Mouse (Mus musculus): Measurements from ENCODE around the gene Pcgf2.

DNA sequence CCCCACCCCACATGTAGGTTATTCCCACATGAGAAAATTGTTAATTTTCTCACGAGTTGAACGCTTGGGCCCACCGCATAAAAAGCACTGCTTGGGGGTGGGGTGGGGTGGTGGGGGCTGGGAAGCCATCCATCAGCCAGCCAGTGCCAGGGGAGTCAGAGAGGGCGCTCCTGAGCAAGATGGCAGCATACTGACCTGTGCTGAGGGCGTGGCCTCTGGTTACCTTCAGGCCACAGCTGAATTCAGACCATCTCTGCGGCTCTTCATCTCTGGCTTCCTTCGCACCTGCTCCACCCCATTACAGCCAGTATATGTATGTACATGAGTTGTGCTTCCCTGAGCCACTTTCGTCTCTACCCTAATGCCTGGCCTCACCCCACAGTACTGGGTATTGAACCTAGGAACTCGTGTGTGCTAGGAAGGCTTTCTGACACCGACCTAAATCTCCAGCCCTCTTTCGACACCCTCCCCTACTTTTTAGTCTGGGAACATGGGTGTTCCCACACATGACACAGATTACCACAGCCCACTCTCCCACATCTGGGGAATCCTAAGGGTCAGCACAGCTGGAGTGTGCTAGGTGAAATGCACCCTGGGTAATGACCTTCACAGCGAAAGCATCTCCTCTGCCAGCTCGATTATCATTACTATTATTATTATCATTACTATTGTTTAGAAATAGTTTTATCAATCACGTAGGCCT lies 43.9 kb downstream of the Pcgf2 start:
- TF ChIP-seq CTCF (IDR thresholded peaks at IDR 0.05; ENCODE audit: low read depth), result no peak
- TF ChIP-seq EP300 (IDR thresholded peaks at IDR 0.05; ENCODE audit: low read depth), result no peak
